Mouse (Mus musculus) E14TG2a.4 (cell line): ENCODE data around the gene Cfap65.

Experiments
- CTCF ChIP-seq: conservative IDR thresholded peaks from 2 replicates; pipeline ENCODE4 v1.5.1; 2014; ENCODE audit warnings: low read length
- POU5F1 ChIP-seq: IDR thresholded peaks from 2 replicates; pipeline ENCODE4 v1.6.1; 2014; ENCODE audit warnings: low read length, borderline replicate concordance

- peak; percentile 56 for TF ChIP-seq CTCF
- no peak for TF ChIP-seq POU5F1
Measured at GRCm38 (mm10) chr1:74915706-74916105, 19.7 kb downstream of the Cfap65 start.
